Mouse (Mus musculus): ENCODE data around the gene Maml3. TPM values are rescaled to one million over a fixed set of nuclear protein-coding genes. Genes with fewer than 3 reads are reported as not detected.

Gene Maml3
- total RNA-seq, 2 experiments from 2014 or later, result 19.6 to 20.9 TPM

GRCm38 (mm10) chr3:51646301-51646700 lies 458.6 kb downstream of the Maml3 start:
- DNase-seq (ENCODE audit: low spot score in 2 of 2), result no peak

- no peak for DNase-seq (ENCODE audit: low spot score in 2 of 2)
These were observed 459.4 kb downstream of the Maml3 start for GRCm38 (mm10) chr3:51645484-51645883.

GRCm38 (mm10) chr3:51638260-51638659 lies 466.6 kb downstream of the Maml3 start:
- no peak for DNase-seq (ENCODE audit: low spot score in 2 of 2)

- no peak for DNase-seq (ENCODE audit: low spot score in 2 of 2)
These were observed 467.6 kb downstream of the Maml3 start for GRCm38 (mm10) chr3:51637326-51637725.

- DNase-seq (ENCODE audit: low spot score in 2 of 2), result no peak
These were observed 468.2 kb downstream of the Maml3 start for GRCm38 (mm10) chr3:51636700-51637099.

GRCm38 (mm10) chr3:51635960-51636359 lies 468.9 kb downstream of the Maml3 start:
- DNase-seq (ENCODE audit: low spot score in 2 of 2), result no peak

Other genes starting within 250 kb of the Maml3 start
- gene Foxo1, start 163.3 kb upstream of the Maml3 start, total RNA-seq (2021), result 10 to 100 TPM; 21.2 to 21.8 TPM